Mouse (Mus musculus) midbrain, embryonic 14.5 days (tissue): ENCODE data around the gene Bak1. TPM values are rescaled to one million over a fixed set of nuclear protein-coding genes. Genes with fewer than 3 reads are reported as not detected.
A peak's percentile ranks its signal among the peaks of the same experiment; 100 is the strongest.
"Not testable (repeated sequence)": the region's sequence is repeated elsewhere in the genome, so short reads cannot be mapped to it uniquely, and the experiment has no call there.

Experiments used
- ATAC-seq: fragments of 200-750 bp; cut with Nextera tagmentation; 2 replicates; pipeline ENCODE4 v1.8.0; 2017; ENCODE audit warnings: moderate number of reproducible peaks, moderate library complexity; ENCODE audit not compliant: low FRiP score, low TSS enrichment
- DNase-seq: peaks from one replicate; pipeline ENCODE4 v3.0.0-alpha.2; 2015
- H3K27ac ChIP-seq: fragments of 300-500 bp; sonication (generic); replicated peaks from 2 replicates; pipeline ENCODE4 v1.5.1; 2014; ENCODE audit warnings: mild to moderate bottlenecking, low read depth, low read length, moderate library complexity
- H3K27me3 ChIP-seq: fragments of 300-500 bp; sonication (generic); 2 replicates; pipeline ENCODE4 v1.6.1; 2014; ENCODE audit warnings: low read length, control low read depth, mixed read lengths; ENCODE audit not compliant: control insufficient read depth, insufficient read depth
- H3K36me3 ChIP-seq: fragments of 300-500 bp; sonication (generic); 2 replicates; pipeline ENCODE4 v1.6.1; 2014; ENCODE audit warnings: low read length, control low read depth; ENCODE audit not compliant: control insufficient read depth, insufficient read depth
- H3K4me1 ChIP-seq: fragments of 300-500 bp; sonication (generic); 2 replicates; pipeline ENCODE4 v1.6.1; 2014; ENCODE audit warnings: mild to moderate bottlenecking, antibody characterized with exemption, low read length, control low read depth; ENCODE audit not compliant: control insufficient read depth, insufficient read depth
- H3K4me2 ChIP-seq: fragments of 300-500 bp; sonication (generic); 2 replicates; pipeline ENCODE4 v1.6.1; 2014; ENCODE audit warnings: mild to moderate bottlenecking, low read length, moderate library complexity
- H3K4me3 ChIP-seq: fragments of 300-500 bp; sonication (generic); replicated peaks from 2 replicates; pipeline ENCODE4 v1.5.1; 2014; ENCODE audit warnings: low read depth, low read length
- H3K9ac ChIP-seq: fragments of 300-500 bp; sonication (generic); replicated peaks from 2 replicates; pipeline ENCODE4 v1.6.1; 2014; ENCODE audit warnings: mild to moderate bottlenecking, low read length, moderate library complexity
- H3K9me3 ChIP-seq: fragments of 300-500 bp; sonication (generic); 2 replicates; pipeline ENCODE4 v1.6.1; 2016; ENCODE audit warnings: low read length, control low read depth, mixed read lengths; ENCODE audit not compliant: control insufficient read depth
- WGBS: fragments of 180-500 bp; shearing (Covaris S2); extraction: QIAGEN DNeasy Blood & Tissue Kit; methylation state at CpG from one replicate; pipeline ENCODE4 v1.1.7; 2014; 5-methylcytosine and 5-hydroxymethylcytosine counted together
- polyA plus RNA-seq: library from polyadenylated mRNA; unstranded; fragments of >200 nt; fragmentation: Nextera tagmentation; extraction: Ambion mirVana; gene quantifications from 2 replicates; pipeline ENCODE4 v1.2.1, GENCODE M21; 2014

Bak1 gene
- polyA plus RNA-seq, 1 experiment from 2014 or later: 5.8 TPM

DNA sequence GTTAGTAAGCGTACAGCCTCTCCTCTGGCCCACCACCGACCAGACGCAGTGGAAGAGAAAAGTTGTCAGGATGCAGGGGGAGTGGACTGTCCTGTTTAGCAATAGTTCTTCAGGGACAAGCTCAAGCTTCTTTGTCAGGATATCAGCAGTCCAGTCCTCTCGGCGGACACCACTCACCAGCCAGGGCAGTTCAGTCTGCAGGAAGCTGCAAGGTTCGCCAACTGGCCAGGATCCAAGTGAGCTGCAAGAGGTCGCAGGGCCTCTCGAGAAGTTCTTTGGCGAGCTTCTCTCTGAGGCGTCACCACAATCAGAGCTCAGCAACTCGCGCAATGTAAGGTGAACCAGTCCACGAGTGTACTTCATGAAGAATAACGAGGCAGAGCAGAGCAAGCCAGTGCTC lies 34.4 kb downstream of the Bak1 start:
- no peak for ATAC-seq
- no peak overlapping the region for H3K27ac ChIP-seq
- H3K4me3 ChIP-seq: no peak overlapping the region
- no peak overlapping the region for H3K9ac ChIP-seq
- no peak for DNase-seq
- H3K9me3 ChIP-seq: no peaks in the 10 kb centered on the region
- no peaks in the 10 kb centered on the region for H3K36me3 ChIP-seq
- no peaks in the 10 kb centered on the region for H3K4me1 ChIP-seq
- H3K27me3 ChIP-seq: no peaks in the 10 kb centered on the region
- WGBS: 88% methylated on average over 14 of the region's 14 CpGs
- H3K4me2 ChIP-seq: no peak overlapping the region

- Histone ChIP-seq H3K9ac (no peak overlapping the region), H3K9me3 (no peaks in the 10 kb centered on the region), H3K36me3 (no peaks in the 10 kb centered on the region), H3K4me2 (no peak overlapping the region), H3K4me3 (no peak overlapping the region), H3K27me3 (no peaks in the 10 kb centered on the region), H3K4me1 (no peaks in the 10 kb centered on the region), H3K27ac (no peak overlapping the region)
- ATAC-seq: no peak
- no peak for DNase-seq
Observed at GRCm38 (mm10) chr17:26990521-26990920, 38.3 kb downstream of the Bak1 start.

DNA sequence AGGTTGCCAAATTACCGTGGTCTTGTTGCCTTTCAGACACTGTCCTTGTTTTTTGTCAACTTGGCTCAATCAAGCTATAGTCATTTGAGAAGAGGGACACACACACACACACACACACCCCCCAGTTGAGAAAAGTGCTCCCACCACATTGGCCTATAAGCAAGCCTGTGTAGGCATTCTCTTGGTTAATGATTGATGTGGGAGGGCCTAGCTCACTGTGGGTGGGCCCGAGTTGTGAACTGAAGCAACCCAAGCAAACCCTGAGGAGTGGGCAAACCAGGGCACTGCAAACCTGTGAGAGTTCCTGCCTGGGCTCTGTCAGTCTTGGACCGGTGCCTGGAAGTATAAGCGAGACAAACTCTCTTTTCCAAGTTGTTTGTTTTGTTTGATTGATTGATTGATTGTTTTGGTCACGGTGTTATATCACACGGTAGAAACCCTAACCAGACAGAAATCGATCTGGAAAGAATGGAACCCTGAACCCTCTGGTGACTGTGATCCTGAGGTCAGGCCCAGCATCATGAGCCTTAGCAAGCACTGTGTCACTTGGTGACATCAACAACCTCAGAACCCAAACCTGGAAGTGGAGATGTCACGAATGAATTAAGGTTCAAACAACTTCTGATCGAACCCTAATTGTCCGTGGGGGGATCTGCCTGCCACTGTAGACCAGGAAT lies 43.2 kb downstream of the Bak1 start:
- Histone ChIP-seq H3K27ac (no peak overlapping the region), H3K27me3 (no peaks in the 10 kb centered on the region), H3K4me2 (no peak overlapping the region), H3K36me3 (peaks cover 6% of the 10 kb centered on the region; the same call in 1 of the 2 replicates), H3K9me3 (no peaks in the 10 kb centered on the region), H3K4me1 (no peaks in the 10 kb centered on the region), H3K4me3 (no peak overlapping the region), H3K9ac (no peak overlapping the region)
- WGBS: 93% methylated on average over 10 of the region's 10 CpGs
- ATAC-seq: no peak
- no peak for DNase-seq

DNA sequence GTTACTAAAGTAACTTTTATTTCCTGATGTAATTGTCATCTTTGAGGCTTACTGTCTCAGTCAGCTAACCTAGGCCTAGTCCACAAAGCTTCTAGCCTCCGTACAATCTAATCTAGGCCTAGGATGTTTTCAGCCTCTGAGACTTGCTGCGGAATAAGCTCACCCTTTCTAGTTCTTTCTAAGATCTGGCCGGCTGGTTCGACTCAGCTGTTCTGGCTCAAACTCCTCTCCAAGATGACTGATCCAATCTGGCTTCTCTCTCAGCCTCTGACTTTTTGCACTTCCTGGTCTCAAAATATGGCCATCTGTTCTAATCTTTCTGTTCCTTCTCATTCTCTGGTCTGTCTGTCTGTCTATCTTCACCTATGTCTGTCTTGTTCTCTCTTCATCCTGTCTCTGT lies 45.4 kb downstream of the Bak1 start:
- no peaks in the 10 kb centered on the region for H3K27me3 ChIP-seq

DNA sequence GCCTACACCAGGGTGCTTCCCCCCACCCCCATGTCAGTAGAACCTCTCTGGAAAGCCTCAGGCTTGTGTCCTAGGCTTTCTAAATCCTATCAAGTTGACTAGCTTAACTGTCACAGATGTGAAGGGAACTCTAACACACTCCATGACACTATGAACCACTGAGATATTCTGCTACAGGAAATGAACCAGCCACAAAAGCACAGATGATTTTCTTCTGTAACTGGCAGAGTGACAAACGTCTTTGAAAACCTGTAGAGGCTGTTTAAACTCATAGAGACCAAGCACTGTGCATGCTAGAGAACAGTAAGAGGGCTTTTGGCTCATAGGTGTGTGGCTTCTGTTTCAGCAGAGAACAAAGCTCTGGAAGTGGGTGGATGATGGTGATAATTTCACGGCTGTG lies 47.8 kb downstream of the Bak1 start:
- no peaks in the 10 kb centered on the region for H3K27me3 ChIP-seq
- H3K27ac ChIP-seq: no peak overlapping the region
- H3K9ac ChIP-seq: no peak overlapping the region
- ATAC-seq (no peak), DNase-seq (no peak)
- H3K9me3 ChIP-seq: no peaks in the 10 kb centered on the region
- no peak overlapping the region for H3K4me3 ChIP-seq
- 80% methylated on average over 2 of the region's 2 CpGs for WGBS
- H3K36me3 ChIP-seq: peaks cover 43% of the 10 kb centered on the region
- no peak overlapping the region for H3K4me2 ChIP-seq
- peaks cover 6% of the 10 kb centered on the region; the same call in 1 of the 2 replicates for H3K4me1 ChIP-seq

More for the DNA sequence above, 45.4 kb downstream of the Bak1 start:
- Histone ChIP-seq H3K27ac (no peak overlapping the region), H3K4me1 (no peaks in the 10 kb centered on the region), H3K4me3 (no peak overlapping the region), H3K36me3 (peaks cover 23% of the 10 kb centered on the region; the same call in 1 of the 2 replicates), H3K9me3 (no peaks in the 10 kb centered on the region), H3K9ac (no peak overlapping the region), H3K4me2 (no peak overlapping the region)
- no peak for ATAC-seq
- no peak for DNase-seq
- 98% methylated on average over 4 of the region's 4 CpGs for WGBS

GRCm38 (mm10) chr17:26979426-26979825 lies 49.4 kb downstream of the Bak1 start:
- DNase-seq (no peak), ATAC-seq (no peak)
- Histone ChIP-seq H3K4me2 (no peak overlapping the region), H3K9ac (no peak overlapping the region), H3K27ac (no peak overlapping the region), H3K9me3 (no peaks in the 10 kb centered on the region), H3K4me3 (no peak overlapping the region), H3K36me3 (peaks cover 57% of the 10 kb centered on the region), H3K4me1 (peaks cover 10% of the 10 kb centered on the region; the same call in 1 of the 2 replicates), H3K27me3 (no peaks in the 10 kb centered on the region)
- WGBS: 91% methylated on average over 2 of the region's 2 CpGs

- peaks cover 19% of the 10 kb centered on the region for H3K4me1 ChIP-seq
- not testable (repeated sequence) for H3K9me3 ChIP-seq, H3K27me3 ChIP-seq, H3K4me2 ChIP-seq, ATAC-seq, H3K27ac ChIP-seq, DNase-seq, H3K4me3 ChIP-seq, H3K9ac ChIP-seq
- 92% methylated on average over 6 of the region's 6 CpGs for whole genome bisulfite sequencing
- H3K36me3 ChIP-seq: peaks cover 57% of the 10 kb centered on the region
Observed at GRCm38 (mm10) chr17:26977354-26977753, 51.5 kb downstream of the Bak1 start.

- H3K9me3 ChIP-seq: no peaks in the 10 kb centered on the region
- H3K27me3 ChIP-seq: no peaks in the 10 kb centered on the region
- DNase-seq (no peak), ATAC-seq (no peak)
- no peak overlapping the region for H3K4me2 ChIP-seq
- H3K9ac ChIP-seq: no peak overlapping the region
- H3K27ac ChIP-seq: no peak overlapping the region
- no peak overlapping the region for H3K4me3 ChIP-seq
- H3K36me3 ChIP-seq: peaks cover 59% of the 10 kb centered on the region
- peaks cover 23% of the 10 kb centered on the region for H3K4me1 ChIP-seq
Observed at GRCm38 (mm10) chr17:26975415-26975814, 53.4 kb downstream of the Bak1 start.

- no peak overlapping the region for H3K27ac ChIP-seq
- H3K9me3 ChIP-seq: no peaks in the 10 kb centered on the region
- ATAC-seq (no peak), DNase-seq (no peak)
- H3K9ac ChIP-seq: no peak overlapping the region
- H3K4me1 ChIP-seq: peaks cover 23% of the 10 kb centered on the region
- H3K4me2 ChIP-seq: peak overlapping the region; percentile 92
- H3K4me3 ChIP-seq: no peak overlapping the region
- peaks cover 61% of the 10 kb centered on the region for H3K36me3 ChIP-seq
- no peaks in the 10 kb centered on the region for H3K27me3 ChIP-seq
- WGBS: 95% methylated on average over 15 of the region's 15 CpGs
Observed at GRCm38 (mm10) chr17:26974547-26974946, 54.3 kb downstream of the Bak1 start.
